Mouse (Mus musculus) limb, embryonic 10.5 days (tissue): Measurements from ENCODE around the gene Teddm1b. TPM values are rescaled to one million over a fixed set of nuclear protein-coding genes. Genes with fewer than 3 reads are reported as not detected.

Experiments used
- microRNA-seq: library from miRNA; unstranded; fragments of <30 nt; microRNA quantifications from one replicate; pipeline ENCODE4, GENCODE M21; 2017
- polyA plus RNA-seq: library from polyadenylated mRNA; unstranded; fragments of >200 nt; fragmentation: Nextera tagmentation; extraction: Ambion mirVana; gene quantifications from 2 replicates; pipeline ENCODE4 v1.2.1, GENCODE M21; 2016

Gene Teddm1b
- polyA plus RNA-seq, 1 experiment from 2014 or later, result 0.64 TPM

Small RNA genes within 50 kb of the gene (microRNA-seq; reads per million reads assigned to microRNA genes)
- gene Mir8114, result 17.9 reads per million, percentile 27 among the genes with 10 or more reads in this experiment

Other genes with a start within 250 kb of the Teddm1b start
- gene Rgs8, start 221.3 kb upstream of the Teddm1b start, polyA plus RNA-seq, result 0.28 and 0.61 TPM in 2 replicates
- gene Rgs16, start 134.0 kb upstream of the Teddm1b start, polyA plus RNA-seq, result 3.1 and 6.0 TPM in 2 replicates
- 4.0 and 8.2 TPM in 2 replicates for gene Rnasel, start 124.9 kb upstream of the Teddm1b start, polyA plus RNA-seq
- not detected in 2 replicates for gene Rgsl1, start 30.2 kb upstream of the Teddm1b start, polyA plus RNA-seq
- gene Teddm1a, start 17.4 kb downstream of the Teddm1b start, polyA plus RNA-seq, result not detected in 2 replicates
- 122 and 125 TPM in 2 replicates for gene Glul, start 25.6 kb downstream of the Teddm1b start, polyA plus RNA-seq
- gene Teddm2, start 25.9 kb downstream of the Teddm1b start, polyA plus RNA-seq, result 0.69 and 0.74 TPM in 2 replicates